Mouse (Mus musculus): ENCODE measurements around the gene Ing1.

DNA sequence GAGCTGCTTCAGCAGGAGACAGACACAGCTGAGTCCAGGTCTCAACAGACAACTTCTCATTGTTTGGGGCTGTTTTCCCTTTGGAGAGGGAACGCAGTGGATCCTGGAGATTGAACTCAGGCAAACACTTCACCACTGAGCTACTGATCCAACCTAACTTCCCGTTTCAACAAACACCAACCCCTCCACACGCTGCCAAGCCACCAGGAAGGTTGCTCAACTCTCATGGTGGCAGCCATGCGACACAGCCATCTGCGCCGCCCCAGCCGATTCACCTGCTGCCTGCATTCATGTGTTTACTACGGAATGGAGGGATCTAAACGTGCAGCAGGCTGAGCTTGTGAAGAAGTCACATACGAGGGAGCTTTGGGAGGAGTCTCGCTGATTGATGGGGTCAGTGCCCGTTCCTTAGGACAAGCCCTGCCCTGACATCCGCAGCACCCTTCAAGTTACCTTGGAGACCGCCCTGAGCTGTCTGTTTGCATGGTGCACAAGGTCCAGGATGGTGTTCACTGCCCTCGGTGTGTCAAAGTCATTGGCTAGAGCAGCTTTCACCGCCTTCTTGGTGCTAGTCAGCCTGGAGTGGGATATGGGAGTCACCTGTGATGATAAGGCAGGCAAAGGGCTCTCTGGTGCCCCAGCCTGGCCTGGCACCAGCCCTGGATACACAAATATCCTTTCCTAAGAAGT lies 37.9 kb upstream of the Ing1 start:
- TF ChIP-seq CTCF (IDR thresholded peaks at IDR 0.05; ENCODE audit: extremely low read depth, insufficient read depth, insufficient read length, insufficient replicate concordance) (no peak), POLR2A (IDR thresholded peaks at IDR 0.05; ENCODE audit: low read depth, low read length) (no peak)

Measured in spleen, adult 2 months (tissue).